Mouse (Mus musculus): ENCODE data around the gene Srcap. TPM values are rescaled to one million over a fixed set of nuclear protein-coding genes. Genes with fewer than 3 reads are reported as not detected.
A peak's percentile ranks its signal among the peaks of the same experiment; 100 is the strongest.
"Not testable (repeated sequence)": the region's sequence is repeated elsewhere in the genome, so short reads cannot be mapped to it uniquely, and the experiment has no call there.

Gene Srcap
- 51.2 and 63.7 TPM in 2 replicates for polyA plus RNA-seq (2015; fragmentation: Nextera tagmentation; extraction: Ambion mirVana)

DNA sequence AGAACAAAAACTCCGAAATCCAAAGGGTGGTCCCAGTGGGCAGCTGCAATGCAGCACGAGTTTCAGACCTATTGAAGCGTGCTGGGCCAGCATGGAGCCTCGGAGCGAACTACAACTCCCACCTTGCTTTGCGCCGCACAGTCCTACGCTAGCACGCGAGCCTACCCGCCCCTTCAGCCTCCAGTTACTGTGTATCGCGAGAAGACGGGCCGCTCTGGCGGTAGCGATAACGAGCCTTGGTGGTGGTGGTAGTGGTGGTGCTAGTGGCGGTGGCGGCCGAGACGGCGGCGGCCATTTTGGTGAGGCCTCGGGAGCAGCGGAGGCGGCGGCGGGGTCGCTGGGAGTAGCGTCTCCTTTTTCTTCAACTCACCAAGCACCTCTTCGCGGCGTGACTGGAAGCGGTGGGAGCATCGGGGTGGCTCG is at the start of gene Srcap:
TSS of gene Srcap (plus strand) at position 176 of the 423 bp plus-strand sequence.
- Histone ChIP-seq H3K27me3 (no peaks in the 10 kb centered on the region), H3K36me3 (peaks cover 16% of the 10 kb centered on the region), H3K9ac (peak within 1 kb of the TSS; percentile 95), H3K4me3 (peak within 1 kb of the TSS; percentile 75), H3K4me1 (peaks cover 16% of the 10 kb centered on the region), H3K4me2 (peak within 1 kb of the TSS; percentile 70), H3K9me3 (no peaks in the 10 kb centered on the region), H3K27ac (peak within 1 kb of the TSS; percentile 99)
- peak; percentile 97 for ATAC-seq (ENCODE audit: borderline replicate concordance, extremely low read depth, low FRiP score, low TSS enrichment)
- WGBS, result 0% methylated on average over 37 of the region's 37 CpGs

DNA sequence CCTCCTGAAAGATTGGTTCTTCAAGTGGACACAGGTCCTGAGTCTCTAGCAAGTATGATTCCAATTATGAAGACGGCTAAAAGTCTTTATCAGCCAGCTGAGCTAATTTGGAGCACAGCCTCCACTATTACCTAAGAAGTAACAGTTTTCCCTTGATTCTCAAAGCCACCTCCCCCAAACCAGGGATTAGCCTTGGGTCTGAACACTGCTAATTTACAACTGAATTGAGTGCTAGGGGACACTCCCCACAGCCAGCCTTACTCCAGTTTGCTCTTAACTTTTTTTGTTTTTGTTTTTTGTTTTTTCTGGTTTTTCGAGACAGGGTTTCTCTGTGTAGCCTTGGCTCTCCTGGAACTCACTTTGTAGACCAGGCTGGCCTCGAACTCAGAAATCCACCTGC is 46.6 kb upstream of the Srcap start:
- Histone ChIP-seq H3K4me3 (no peak overlapping the region), H3K4me2 (no peak overlapping the region), H3K9me3 (no peaks in the 10 kb centered on the region), H3K27me3 (no peaks in the 10 kb centered on the region), H3K4me1 (peaks cover 7% of the 10 kb centered on the region; the same call in 1 of the 2 replicates), H3K9ac (no peak overlapping the region), H3K27ac (no peak overlapping the region), H3K36me3 (peaks cover 37% of the 10 kb centered on the region)
- ATAC-seq (ENCODE audit: borderline replicate concordance, extremely low read depth, low FRiP score, low TSS enrichment), result no peak
- WGBS, result 86% methylated on average over 3 of the region's 3 CpGs

DNA sequence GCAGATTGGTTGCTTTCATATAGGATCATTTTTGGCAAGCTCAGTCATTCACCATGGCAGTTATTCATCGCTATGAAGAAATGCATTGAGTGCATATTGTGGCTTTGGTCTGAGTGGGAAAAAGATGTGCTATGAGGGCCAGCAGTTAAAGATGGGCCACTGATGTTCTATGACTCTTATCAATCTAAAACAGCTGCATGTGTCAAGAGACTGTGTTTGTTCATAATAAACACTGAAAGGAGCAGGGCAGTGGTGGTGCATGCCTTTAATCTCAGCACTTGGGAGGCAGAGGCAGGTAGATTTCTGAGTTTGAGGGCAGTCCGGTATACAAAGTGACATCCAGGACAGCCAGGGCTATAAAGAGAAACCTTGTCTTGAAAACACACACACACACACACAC is 46.1 kb upstream of the Srcap start:
- H3K4me1 ChIP-seq; H3K9ac ChIP-seq; H3K27ac ChIP-seq; H3K27me3 ChIP-seq; H3K4me3 ChIP-seq; H3K4me2 ChIP-seq; ATAC-seq (ENCODE audit: borderline replicate concordance, extremely low read depth, low FRiP score, low TSS enrichment); H3K9me3 ChIP-seq: not testable (repeated sequence)
- WGBS, result 86% methylated on average over 2 of the region's 2 CpGs
- peaks cover 34% of the 10 kb centered on the region for H3K36me3 ChIP-seq

DNA sequence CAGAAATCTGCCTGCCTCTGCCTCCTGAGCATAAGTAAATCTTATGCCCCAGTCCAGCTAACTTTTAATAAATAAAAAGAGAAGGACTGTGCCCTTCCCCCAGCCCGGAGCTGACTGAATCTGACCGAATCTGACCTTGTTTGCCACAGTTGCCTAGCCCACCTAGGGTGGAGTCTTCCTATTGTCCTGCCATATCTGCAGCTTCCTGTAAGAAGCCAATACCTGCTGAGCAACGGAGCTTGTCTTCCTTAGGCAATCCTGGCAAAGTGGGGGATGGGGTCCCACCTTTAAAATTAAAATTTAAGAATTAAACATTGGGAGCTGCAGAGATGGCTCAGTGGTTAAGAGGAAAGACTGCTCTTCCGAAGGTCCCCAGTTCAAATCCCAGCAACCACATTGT is 45.2 kb upstream of the Srcap start:
- WGBS, result 90% methylated on average over 4 of the region's 4 CpGs
- Histone ChIP-seq H3K9ac (no peak overlapping the region), H3K4me3 (no peak overlapping the region), H3K36me3 (peaks cover 29% of the 10 kb centered on the region), H3K9me3 (no peaks in the 10 kb centered on the region), H3K4me1 (peaks cover 7% of the 10 kb centered on the region; the same call in 1 of the 2 replicates), H3K27ac (no peak overlapping the region), H3K27me3 (no peaks in the 10 kb centered on the region), H3K4me2 (no peak overlapping the region)
- ATAC-seq (ENCODE audit: borderline replicate concordance, extremely low read depth, low FRiP score, low TSS enrichment), result no peak

DNA sequence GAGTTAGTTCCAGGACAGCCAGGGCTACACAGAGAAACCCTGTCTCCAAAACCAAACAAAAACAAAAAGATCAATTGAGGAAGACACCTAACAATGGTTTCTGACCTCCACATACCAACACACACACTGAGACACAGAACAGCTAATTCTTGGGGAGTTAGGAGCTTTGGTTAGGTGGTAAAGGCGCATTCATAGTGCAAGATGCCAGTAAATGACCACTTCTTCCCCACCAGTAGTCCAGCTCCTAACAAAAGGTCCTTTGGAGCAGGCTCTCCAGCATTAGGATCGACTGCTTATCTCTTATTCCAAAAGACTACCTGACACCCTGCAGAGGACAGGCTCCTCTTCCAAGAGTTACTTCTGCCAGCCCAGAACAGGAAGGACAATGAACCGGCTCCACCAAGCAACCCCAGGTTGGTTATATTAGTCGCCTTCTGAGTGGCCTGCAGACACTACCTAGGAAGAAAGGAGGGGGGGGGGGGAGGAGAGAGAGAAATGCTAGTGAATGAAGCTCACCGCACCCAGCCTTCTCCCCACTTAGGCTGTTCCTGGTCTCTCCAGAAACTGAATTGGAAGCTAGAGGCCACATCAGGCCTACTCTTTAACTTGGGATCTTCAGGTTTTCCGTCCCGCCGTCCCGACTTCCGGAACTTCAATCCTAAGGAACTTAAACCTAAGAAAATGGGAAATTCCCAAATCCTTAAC is 41.6 kb upstream of the Srcap start:
- ATAC-seq (ENCODE audit: borderline replicate concordance, extremely low read depth, low FRiP score, low TSS enrichment), result no peak
- peaks cover 16% of the 10 kb centered on the region for H3K4me1 ChIP-seq
- H3K36me3 ChIP-seq, result peaks cover 41% of the 10 kb centered on the region
- H3K9ac ChIP-seq, result peak overlapping the region; percentile 62
- WGBS, result 8% methylated on average over 10 of the region's 10 CpGs
- H3K9me3 ChIP-seq, result no peaks in the 10 kb centered on the region
- no peaks in the 10 kb centered on the region for H3K27me3 ChIP-seq
- peak overlapping the region; percentile 97 for H3K27ac ChIP-seq
- peak overlapping the region; percentile 61 for H3K4me3 ChIP-seq
- peak overlapping the region; percentile 81 for H3K4me2 ChIP-seq

DNA sequence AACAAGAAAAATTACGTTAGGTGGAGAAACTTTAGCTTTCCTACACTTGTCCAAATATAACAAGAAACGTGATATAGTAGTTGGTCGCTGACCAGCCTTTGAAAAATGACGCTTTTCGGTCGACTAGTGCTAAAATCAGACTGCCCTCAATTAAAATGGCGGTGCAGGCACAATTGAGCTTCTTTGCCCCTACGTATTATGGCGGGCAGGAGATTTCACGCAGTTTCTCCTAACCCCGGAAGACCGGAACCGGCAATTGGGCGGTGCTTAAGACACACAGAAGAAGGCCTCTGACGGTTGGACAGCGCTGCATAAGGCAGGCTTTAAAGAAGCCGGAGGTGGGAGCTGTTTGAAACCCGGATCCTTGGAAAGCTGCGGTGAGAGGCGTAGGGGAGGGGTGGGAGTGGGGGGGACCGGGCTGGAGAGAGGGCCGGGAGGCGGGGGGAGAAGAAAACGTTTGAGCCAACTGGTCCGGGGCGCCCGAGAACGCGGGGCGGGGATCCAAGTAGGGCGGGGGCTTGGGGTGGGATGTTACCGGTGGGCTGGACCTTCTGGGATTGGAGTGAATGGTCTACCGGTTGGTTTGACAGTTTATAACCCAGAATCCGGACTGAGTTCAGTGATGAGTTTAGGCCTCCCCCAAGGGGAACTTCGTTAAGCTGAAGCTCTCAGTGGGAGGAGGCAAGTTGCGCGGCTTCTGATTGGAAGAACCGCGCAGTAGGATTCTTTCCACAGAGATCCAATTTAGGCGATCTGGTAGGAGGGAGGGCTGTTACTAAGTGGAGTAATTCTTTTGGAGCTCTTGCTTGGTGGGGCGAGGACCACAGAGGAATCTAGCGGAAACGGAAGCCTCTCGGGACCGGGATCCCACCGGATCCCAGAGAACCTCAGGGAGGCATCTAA is 40.8 kb upstream of the Srcap start:
- Histone ChIP-seq H3K4me1 (peaks cover 16% of the 10 kb centered on the region), H3K9ac (peak overlapping the region; percentile 62), H3K36me3 (peaks cover 44% of the 10 kb centered on the region), H3K9me3 (no peaks in the 10 kb centered on the region), H3K27ac (peak overlapping the region; percentile 97), H3K4me2 (peak overlapping the region; percentile 81), H3K27me3 (no peaks in the 10 kb centered on the region), H3K4me3 (peak overlapping the region; percentile 61)
- ATAC-seq (ENCODE audit: borderline replicate concordance, extremely low read depth, low FRiP score, low TSS enrichment), result peak; percentile 94
- under 1% methylated on average over 46 of the region's 46 CpGs for WGBS

DNA sequence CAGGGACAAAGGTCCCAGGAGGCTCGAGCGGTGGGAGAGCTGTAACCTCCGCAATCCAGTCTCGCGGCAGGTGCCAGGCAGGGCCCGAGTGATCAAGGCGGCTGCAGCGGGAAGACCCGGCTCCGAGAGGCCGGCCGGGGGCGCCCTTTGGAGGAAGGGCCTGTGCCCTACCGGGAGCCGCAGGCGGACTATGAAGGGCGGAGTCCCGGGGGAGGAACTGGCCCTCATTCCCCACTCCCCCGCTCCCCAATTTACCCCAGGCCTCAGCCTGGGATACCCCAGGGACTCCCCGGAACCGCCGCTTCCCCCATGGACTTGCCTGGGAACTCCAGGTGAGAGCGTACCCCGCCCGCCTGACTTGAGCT is 40.2 kb upstream of the Srcap start:
- peak; percentile 27; the same call in 1 of the 2 replicates for ATAC-seq (ENCODE audit: borderline replicate concordance, extremely low read depth, low FRiP score, low TSS enrichment)
- 0% methylated on average over 25 of the region's 25 CpGs for WGBS

DNA sequence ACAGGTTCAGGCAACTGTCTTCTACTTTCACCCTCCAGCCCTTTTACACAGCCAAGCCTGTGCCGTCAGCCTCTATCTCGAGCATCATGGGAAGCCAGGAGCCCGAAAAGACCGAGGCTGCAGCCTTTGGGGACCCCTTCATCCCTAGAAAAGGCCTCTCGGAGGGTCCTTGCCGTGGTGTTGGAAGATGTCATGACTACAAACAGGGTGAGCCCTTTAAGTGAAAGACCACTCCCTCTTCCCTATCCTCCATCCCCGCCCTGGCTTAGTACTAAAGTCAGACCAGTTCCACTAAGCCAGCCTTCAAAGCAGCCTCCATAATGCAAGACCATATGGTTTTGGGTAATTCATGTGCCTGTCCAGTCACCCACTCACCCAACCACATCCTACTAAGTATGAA is 39.7 kb upstream of the Srcap start:
- Histone ChIP-seq H3K9ac (peak overlapping the region; percentile 59), H3K27ac (peak overlapping the region; percentile 97), H3K27me3 (no peaks in the 10 kb centered on the region), H3K9me3 (no peaks in the 10 kb centered on the region), H3K4me3 (peak overlapping the region; percentile 61), H3K4me1 (peaks cover 20% of the 10 kb centered on the region), H3K4me2 (peak overlapping the region; percentile 81), H3K36me3 (peaks cover 50% of the 10 kb centered on the region)
- no peak for ATAC-seq (ENCODE audit: borderline replicate concordance, extremely low read depth, low FRiP score, low TSS enrichment)
- 3% methylated on average over 7 of the region's 7 CpGs for WGBS

More for the DNA sequence above, 40.2 kb upstream of the Srcap start:
- peak overlapping the region; percentile 61 for H3K4me3 ChIP-seq
- peak overlapping the region; percentile 81 for H3K4me2 ChIP-seq
- peak overlapping the region; percentile 97 for H3K27ac ChIP-seq
- H3K36me3 ChIP-seq, result peaks cover 48% of the 10 kb centered on the region
- no peaks in the 10 kb centered on the region for H3K9me3 ChIP-seq
- H3K9ac ChIP-seq, result peak overlapping the region; percentile 59
- peaks cover 16% of the 10 kb centered on the region for H3K4me1 ChIP-seq
- H3K27me3 ChIP-seq, result no peaks in the 10 kb centered on the region

DNA sequence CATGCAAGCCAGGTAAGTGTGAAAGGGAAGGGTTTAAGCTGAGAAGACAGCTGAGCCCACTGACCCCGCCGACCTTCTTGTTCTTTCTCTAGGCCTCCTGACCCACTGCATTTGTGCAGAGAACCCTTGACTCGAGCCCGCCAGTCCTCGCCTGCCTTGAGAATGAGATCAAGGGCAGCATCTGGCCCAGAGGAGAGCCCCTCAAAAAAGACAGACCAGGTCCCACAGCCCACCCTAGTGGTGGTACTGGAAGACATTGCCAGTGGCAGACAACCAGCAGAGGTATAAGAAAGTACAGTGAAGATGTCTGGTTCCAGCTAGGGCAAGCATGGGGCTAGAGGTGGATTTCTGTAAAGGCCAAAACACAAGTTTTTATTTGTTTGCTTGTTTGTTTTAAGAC is 38.1 kb upstream of the Srcap start:
- Histone ChIP-seq H3K4me1 (peaks cover 22% of the 10 kb centered on the region), H3K36me3 (peaks cover 37% of the 10 kb centered on the region), H3K27ac (no peak overlapping the region), H3K4me2 (no peak overlapping the region), H3K4me3 (no peak overlapping the region), H3K9me3 (no peaks in the 10 kb centered on the region), H3K27me3 (no peaks in the 10 kb centered on the region), H3K9ac (no peak overlapping the region)
- 87% methylated on average over 5 of the region's 5 CpGs for whole genome bisulfite sequencing
- no peak for ATAC-seq (ENCODE audit: borderline replicate concordance, extremely low read depth, low FRiP score, low TSS enrichment)

DNA sequence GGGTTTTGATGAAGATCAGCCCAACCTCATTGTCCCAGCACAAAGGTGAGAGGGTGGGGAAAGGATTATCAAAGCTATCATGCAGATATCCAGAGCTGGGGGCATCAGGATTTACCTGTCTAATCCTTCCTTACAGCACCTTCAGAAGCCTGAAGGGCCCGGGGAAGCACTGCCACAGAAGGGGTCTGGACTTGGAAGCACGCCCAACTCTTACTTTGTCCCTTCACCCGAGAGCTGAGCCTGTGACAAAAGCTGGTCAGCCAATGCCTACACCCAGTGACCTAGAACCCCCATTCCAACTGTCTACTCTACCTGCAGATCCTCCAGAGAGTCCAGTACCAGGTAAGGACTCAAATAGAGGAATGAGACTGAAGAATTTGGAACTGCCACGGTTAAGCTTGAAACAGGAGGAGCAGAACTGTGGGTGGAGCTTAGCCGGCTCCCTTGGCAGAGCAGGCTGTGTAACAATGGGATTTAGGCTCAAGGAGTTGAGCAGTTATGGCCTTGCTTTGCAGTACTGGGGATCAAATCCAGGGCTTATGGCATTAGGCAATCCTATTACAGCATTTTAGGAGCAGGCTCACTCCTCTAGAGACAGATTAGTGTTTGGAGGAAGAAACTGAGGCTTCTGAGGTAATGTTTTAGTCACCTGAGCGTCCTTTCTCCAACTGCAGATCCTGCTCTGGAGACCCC is 37.3 kb upstream of the Srcap start:
- no peak for ATAC-seq (ENCODE audit: borderline replicate concordance, extremely low read depth, low FRiP score, low TSS enrichment)
- Histone ChIP-seq H3K4me2 (no peak overlapping the region), H3K4me3 (no peak overlapping the region), H3K9me3 (no peaks in the 10 kb centered on the region), H3K36me3 (peaks cover 37% of the 10 kb centered on the region), H3K27me3 (no peaks in the 10 kb centered on the region), H3K4me1 (peaks cover 22% of the 10 kb centered on the region), H3K9ac (no peak overlapping the region), H3K27ac (no peak overlapping the region)
- WGBS, result 74% methylated on average over 6 of the region's 6 CpGs

DNA sequence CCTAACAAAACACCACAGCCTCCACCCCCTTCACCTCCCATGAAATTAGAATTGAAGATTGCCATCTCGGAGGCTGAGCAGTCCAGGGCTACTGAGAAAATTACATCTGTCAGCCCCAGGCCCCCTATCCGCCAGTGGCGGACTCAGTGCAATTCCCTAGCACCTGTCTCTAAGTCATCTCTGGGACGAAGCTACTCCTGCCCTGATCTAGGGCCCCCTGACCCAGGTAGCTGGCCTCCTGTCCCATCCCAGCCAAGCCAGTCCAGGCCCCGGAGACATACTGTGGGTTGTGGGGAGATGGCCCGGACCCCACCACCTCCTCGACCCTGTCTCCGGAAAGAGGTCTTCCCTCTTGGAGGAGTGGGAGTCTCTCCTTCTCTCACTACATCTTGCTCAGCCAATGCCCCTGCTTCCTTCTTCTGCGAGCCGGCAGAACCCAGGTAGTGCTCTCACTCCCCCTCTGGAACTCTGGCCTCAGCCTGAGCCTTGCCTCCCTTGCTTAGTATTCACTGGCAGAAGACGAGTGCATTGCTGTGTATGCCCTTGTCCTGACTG is 36.5 kb upstream of the Srcap start:
- WGBS, result 92% methylated on average over 11 of the region's 11 CpGs
- no peak for ATAC-seq (ENCODE audit: borderline replicate concordance, extremely low read depth, low FRiP score, low TSS enrichment)
- H3K9me3 ChIP-seq, result no peaks in the 10 kb centered on the region
- peaks cover 21% of the 10 kb centered on the region for H3K4me1 ChIP-seq
- no peak overlapping the region for H3K4me3 ChIP-seq
- no peak overlapping the region for H3K9ac ChIP-seq
- peaks cover 37% of the 10 kb centered on the region for H3K36me3 ChIP-seq
- H3K4me2 ChIP-seq, result no peak overlapping the region
- H3K27ac ChIP-seq, result no peak overlapping the region
- H3K27me3 ChIP-seq, result no peaks in the 10 kb centered on the region
